Mouse (Mus musculus): Measurements from ENCODE around the gene Ccdc88a. TPM values are rescaled to one million over a fixed set of nuclear protein-coding genes. Genes with fewer than 3 reads are reported as not detected.

The Ccdc88a gene
- polyA plus RNA-seq (2012; rRNA removed), result 4.4 and 6.3 TPM in 2 replicates

DNA sequence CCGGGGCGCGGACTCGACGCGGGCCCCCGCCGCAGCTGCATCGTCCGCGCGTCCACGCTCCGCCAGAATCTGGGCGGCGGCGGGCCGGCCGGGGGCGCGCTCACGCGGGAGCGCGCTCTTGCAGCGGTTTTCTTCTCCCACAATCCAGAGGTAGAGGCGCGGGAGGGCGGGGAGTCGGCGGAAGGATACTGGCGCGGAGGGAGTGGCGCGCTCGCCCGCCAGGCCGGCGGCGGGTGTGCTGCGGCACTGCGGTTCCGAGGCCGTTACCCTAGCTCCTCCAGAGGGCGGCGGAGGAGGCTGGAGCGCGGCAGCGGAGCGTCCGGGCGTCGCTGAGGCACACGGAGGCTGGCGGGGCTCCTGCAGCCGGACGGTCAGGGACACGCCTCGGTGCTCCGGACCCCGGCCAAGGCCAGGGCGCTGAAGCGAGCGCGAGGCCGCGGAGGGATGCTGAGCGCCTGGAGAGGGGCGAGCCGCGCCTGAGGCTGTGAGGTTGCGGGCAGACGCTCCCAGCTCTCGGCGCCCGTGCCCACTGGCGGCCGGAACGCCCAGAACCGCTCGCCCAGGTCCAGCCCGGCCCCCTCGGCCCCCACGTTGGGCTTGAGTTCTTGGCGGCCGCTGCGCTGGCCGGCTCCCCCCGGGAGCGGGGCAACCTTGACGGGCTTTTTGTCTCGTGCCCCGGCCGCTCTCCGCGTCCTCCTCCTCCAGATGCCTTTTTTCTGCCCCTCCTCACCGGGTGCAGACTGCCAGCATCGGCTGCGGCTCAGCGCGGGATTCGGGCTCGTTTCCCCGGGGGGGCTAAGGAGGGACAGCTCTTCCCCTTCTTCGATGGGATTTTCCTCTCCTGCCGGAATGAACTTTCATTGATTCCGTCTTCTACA lies at the start of gene Ccdc88a:
Gene Ccdc88a, plus strand, starts transcription at position 263 of the 878 bp plus-strand sequence.

DNA sequence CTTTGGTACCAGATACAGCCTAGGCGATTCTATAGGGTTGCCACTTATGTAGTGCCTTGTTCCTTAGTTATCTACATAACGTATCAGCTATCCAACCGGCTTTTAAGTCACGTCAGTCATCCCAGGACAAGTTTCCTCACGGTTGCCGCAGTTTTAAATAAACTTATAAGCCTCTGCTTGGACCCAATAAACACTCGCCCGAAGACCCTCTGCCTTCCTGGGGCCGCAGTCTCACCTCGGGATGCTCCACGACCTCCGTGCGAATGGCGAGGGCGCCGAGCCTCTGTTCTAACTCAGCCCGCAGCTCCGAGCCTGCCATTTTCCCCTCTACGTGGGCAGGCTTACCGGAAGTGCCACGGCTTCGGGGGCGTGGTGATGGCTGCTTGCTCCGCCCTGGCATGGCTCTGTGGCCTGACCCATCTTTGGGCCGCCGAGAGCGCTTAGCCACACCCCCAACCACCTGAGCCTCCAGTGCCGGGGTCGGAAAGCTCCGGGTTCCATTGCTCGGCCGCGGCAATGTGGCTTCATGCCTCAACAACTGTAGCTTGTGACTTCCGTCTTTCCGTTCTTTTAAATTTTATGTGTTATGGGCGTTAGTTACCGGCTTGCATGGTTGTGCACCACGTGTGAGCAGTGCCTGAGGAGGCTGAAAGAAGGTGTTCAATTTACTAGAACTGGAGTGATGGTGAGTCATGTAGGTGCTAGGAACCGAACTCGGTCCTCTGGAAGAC lies 141.4 kb downstream of the Ccdc88a start, which contains the start of gene Prorsd1:
Gene Prorsd1, minus strand, starts transcription at position 352 of the 731 bp plus-strand sequence.

GRCm38 (mm10) chr11:29525988-29526794 lies 152.7 kb downstream of the Ccdc88a start, which contains the start of gene Mtif2:
Gene Mtif2, plus strand, starts transcription at chr11:29526408.

GRCm38 (mm10) chr11:29547752-29548503 lies 174.5 kb downstream of the Ccdc88a start, which contains the start of the genes Clhc1 and Rps27a:
Gene Clhc1, plus strand, starts transcription at chr11:29547950.
Gene Rps27a, minus strand, starts transcription at chr11:29548109.

Other genes starting within 250 kb of the Ccdc88a start
- gene Pnpt1, start 242.9 kb upstream of the Ccdc88a start, polyA plus RNA-seq (2012; rRNA removed), result 9.0 and 17.7 TPM in 2 replicates
- 9.5 and 10.9 TPM in 2 replicates for gene Ppp4r3b, start 200.8 kb upstream of the Ccdc88a start, polyA plus RNA-seq (2012; rRNA removed)
- gene Cfap36, start 126.2 kb upstream of the Ccdc88a start, polyA plus RNA-seq (2012; rRNA removed), result 2.5 and 4.1 TPM in 2 replicates
- gene Prorsd1, start 141.4 kb downstream of the Ccdc88a start, polyA plus RNA-seq (2012; rRNA removed), result 0.59 and 0.78 TPM in 2 replicates
- gene Mtif2, start 152.8 kb downstream of the Ccdc88a start, polyA plus RNA-seq (2012; rRNA removed), result 8.3 and 8.5 TPM in 2 replicates
- not detected in 2 replicates for gene Clhc1, start 174.3 kb downstream of the Ccdc88a start, polyA plus RNA-seq (2012; rRNA removed)
- 34.2 and 53.3 TPM in 2 replicates for gene Rps27a, start 174.5 kb downstream of the Ccdc88a start, polyA plus RNA-seq (2012; rRNA removed)

Measured in ovary, adult 2 months (tissue).